Mouse (Mus musculus) right cerebral cortex, adult 18-20 months (tissue): ENCODE measurements around the gene Ccdc38.
"Not testable (repeated sequence)": the region's sequence is repeated elsewhere in the genome, so short reads cannot be mapped to it uniquely, and the experiment has no call there.

Experiments
- DNase-seq: peaks from one replicate; pipeline ENCODE4 v3.0.0; 2022; ENCODE audit warnings: mixed read lengths

Gene Ccdc38

DNA sequence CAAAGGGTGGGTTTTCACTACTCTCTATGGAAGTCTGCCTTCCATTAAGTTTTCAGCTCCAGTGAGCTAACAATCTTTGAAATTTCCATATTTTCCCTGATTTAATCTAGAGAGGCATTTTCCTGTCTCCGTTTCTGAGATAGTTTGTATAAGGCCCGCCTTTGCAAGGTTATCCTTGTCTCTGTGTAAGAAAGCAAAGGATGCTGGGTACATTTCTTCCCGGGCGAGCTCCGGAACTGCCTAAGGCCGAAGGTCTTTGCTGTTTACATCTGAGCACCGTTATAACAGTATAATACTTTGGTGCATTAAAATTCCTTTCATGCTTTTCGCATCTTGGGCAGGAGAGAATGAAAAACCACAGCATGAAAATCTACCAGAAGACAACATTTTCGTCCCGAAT, 9.4 kb downstream of the Ccdc38 start:
- DNase-seq = no peak

DNA sequence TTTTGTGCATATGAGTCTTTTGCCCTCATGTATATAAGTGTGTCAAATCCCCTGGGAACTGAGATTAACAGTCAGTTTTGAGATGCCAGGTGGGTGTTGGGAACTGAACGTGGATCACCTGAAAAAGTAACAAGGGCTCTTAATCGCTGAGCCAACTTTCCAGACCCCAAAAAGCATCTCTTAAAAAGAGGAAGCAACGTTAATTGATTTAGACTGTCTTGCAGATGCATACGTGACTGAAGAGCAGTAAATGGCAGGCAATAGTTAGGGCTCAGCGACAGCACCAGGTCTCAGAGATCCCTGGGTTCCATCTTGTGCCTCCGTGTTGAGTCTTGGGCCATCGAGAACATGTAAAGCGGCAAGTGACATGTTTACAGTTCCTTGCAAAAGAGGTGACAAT, 12.2 kb downstream of the Ccdc38 start:
- DNase-seq = no peak

DNA sequence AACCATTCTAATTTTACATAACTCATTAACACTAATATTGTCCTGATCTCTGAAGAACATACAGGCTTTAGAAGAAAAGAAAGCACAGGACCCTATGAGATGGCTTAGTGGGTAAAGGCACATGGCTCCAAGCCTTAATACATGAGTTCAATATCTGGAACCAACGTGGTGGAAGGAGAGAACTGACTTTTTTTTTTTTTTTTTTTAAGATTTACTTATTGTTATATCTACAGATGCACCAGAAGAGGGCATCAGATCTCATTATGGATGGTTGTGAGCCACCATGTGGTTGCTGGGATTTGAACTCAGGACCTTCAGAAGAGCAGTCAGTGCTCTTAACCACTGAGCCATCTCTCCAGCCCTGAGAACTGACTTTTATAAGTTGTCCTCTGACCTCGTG, 17.5 kb downstream of the Ccdc38 start:
- DNase-seq = not testable (repeated sequence)

DNA sequence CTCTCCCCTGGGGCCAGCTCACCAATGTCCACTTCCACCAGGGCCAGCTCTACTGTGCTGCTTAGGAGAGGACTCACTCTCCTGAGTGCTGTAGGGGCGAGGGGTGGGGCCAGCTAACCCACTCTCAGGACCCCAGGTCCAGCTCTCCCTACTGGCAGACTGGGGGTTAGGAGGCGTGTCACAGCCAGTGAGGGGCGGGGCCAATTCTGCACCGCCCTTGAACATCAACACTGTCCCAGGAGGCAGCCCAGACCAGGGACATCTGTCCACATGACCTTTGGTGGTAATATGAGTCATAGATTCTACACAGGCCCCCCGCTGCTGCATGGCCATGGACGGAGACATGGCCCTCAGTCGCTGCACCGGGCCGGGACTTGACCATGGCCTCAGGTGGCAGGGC, 19.4 kb downstream of the Ccdc38 start:
- no peak for DNase-seq

DNA sequence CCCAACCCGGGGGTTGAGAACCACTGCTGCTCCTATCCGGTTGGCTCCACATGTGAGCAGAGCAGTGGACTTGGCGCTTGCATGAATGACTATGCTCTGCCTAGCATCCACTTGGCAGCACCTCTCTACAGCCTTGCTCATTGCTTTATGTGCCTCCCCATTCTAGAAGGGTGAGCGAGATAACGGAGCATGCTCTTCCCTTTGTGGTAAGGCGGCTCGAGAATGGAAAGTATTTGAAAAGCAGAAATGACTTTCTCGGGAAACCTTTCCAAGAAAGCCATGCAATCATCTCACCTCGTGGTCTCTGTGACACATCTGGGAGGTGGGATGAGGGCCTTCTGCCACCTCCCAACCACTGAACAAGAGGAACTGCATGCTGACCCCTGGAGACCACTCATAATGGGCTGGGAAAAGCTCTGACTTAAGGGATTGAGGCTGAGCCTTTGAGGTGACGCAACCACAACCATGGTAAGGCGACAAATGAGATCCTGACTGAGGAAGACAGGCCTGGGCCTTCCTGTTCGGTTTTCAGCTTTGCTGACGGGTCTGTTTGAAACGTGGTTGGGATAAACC, 24.2 kb downstream of the Ccdc38 start:
- DNase-seq = no peak

DNA sequence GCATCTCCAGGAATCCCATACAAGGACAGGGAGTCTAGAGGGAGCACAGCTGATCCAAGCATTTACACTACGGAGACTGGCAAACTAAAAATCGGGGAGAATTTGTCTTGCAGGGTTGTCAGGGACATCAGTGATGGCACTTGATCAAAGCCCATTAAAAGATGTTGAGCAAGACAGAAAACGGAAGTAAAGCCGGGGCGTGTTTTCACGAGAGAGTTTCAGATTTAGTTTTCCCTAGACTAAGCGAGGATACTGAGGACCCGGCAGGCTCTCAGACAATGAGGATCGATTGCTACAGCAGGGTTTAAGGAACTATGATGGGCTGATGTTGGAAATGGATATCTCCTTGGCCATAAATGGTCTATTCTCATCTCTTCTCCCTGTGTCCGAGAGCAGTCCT, 26.6 kb downstream of the Ccdc38 start:
- no peak for DNase-seq

DNA sequence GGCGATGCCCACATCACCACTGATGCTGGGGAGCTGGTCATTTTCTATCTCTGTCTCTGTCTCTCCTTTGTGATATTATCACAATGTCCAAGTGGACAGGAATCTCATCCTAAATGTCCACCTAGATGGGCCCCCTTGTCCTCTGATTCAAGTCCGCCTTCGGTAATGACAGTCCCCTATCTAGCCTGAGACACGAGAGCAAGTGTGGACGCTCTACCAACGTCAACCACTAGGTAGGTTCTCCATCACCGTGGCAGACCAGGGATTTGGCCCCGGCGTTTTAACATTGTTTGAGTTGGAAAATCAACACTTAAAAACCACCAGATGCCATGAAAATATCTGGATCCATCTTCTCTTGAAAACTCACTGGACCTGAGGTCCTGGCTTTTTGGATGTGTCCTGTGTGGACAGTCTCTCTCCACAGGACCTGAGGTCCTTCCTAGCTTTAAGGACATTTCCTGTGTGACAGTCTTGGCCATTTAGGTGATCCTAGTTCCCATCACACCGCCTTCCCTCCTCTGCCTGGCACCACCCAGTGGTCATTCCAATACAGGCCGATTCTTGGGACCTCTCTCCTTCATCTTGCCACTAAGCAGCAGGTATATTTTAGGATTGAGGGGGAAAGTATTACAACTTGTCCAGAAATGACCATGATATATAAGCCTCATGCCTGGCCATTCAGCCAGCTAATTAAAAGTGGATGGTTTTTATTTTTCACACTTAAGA, 27.6 kb downstream of the Ccdc38 start:
- DNase-seq = no peak

DNA sequence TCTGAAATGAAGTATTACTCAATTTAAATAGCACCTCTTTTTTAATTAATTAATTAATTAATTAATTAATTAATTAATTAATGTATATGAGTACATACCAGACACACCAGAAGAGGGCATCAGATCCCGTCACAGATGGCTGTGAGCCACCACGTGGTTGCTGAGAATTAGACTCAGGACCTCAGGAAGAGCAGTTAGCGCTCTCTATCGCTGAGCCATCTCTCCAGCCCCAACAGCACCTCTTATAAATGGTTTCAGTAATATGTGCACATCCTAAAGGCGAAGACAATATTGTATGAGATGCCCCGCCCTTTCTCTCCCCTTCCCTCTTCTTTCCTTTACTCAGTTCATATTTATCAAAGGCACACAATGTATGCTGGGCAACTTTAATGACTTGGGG, 28.2 kb downstream of the Ccdc38 start:
- no peak for DNase-seq

DNA sequence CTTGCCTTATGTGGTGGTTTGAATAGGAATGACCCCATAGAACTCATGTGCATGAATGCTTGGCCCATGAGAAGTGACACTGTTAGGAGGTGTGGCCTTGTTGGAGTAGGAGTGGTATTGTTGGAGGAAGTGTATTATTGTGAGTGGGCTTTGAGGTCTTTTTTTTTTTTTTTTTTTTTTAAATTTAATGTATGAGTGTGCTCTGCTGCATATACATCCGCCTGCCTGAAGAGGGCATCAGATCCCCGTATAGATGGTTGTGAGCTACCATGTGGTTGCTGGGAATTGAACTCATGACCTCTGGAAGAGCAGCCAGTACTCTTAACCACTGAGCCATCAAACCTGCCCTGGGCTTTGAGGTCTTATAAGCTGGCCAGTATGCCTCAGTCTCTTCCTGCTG, 31.8 kb downstream of the Ccdc38 start:
- DNase-seq = no peak

DNA sequence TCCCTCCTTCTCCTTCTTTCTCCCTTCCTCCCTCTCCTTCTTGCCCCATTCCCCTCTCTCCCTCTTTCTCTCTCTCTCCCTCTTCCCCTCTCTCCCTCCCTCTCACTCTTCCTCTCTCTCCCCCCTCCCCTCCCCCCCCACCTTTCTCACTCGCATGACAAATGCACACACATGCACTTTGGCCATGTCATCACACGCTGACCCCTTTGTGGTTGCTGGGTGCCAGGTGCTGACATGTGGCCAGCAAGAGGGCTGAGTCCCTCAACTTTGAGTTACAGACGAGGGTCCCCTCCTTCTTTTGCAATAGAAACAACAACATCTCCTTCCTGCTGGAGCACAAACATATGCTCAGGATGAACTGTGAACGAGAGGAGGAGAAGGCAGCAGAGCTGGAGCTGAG, 34.5 kb downstream of the Ccdc38 start:
- DNase-seq = no peak

DNA sequence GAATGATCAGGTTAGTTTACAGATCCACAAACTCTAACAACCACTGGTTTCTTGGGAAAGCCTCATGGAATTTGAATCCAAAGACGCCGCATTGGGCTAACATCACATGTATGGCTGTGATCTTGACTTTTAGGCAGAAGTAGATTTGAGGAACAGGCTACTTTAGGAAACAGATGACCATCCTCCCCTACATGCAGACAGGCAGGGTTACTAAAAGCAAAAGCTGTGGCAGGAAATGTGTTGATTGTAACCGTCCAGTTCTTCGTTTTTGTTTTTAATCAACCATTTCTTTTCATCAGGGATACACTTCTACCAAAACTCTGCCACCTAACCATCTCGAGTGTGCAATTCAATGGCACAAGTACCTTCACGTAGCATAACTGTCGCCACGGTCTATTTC, 35.5 kb downstream of the Ccdc38 start:
- no peak for DNase-seq

DNA sequence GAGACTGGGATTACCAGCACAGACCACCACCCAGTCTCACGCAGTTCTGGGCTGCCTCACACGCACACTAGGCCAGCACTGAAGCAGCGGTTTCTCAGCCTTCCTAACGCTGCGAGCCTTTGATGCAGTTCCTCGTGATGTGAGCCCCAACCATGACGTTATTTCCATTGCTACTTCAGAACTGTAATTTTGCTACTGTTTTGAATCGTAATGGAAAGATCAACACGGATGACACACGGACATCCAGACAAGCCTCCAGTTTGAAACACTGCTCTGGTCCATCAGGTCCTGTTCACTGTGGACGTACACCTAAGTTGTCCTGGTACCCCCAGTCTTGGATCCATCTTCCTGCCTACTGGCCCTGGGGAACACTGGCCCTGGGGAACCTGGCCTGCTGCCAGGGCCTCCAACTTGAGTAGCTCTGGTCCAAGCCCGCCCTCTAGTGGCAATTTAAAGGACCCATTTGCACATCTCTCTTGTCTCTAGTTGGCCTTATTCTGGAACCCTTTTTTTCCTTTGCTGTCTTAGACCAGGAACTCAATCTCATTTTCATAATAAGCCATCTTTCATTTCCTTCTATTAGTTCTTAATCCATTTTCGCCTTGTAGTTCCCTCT, 36.9 kb downstream of the Ccdc38 start:
- peak; percentile 81 for DNase-seq

DNA sequence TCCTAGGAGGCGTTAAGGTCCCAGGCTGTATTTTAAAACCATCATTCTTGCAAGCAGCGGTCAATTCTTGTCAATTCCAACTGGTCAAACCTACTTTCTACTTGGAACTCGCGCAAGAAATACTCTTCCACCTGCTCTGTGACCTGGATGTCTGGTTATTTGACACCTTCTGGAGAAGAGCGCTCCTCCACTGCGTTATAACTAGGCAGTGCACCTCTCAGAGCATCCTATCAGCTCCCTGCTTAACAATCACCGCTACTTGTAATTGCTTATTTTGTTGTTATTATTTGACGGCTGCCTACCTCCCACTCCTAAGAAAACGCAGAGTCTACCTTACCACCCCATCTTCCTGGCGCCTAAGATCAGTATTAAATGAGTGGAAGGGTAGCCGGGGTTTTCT, 48.4 kb downstream of the Ccdc38 start:
- no peak for DNase-seq

DNA sequence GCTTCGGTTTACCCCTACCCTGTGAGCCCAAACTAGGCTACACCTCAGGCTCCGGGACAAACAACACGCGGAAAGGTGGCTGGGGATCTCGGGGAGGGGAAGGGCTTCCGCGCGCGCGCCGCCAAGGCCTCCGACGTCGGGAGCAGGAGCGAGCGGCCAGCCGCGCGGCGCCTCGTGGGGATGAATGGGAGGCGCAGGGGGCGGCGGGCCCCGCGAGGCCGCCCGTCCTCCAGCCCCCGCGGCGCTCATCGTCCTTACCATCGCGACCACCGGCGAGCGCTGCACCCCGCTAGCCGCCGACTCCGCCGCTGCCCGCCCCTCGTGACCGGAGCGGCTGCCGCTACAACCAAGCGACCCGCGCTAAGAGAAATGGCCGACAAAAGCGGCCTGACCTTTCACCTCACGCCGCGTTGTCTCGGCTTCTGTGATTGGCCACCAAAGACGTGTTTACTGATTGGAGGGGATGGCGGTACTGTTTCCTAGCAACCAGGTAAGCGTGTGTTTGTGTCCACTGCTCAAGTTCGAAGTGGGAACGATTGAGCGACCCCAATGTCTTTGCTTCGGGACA, 48.9 kb downstream of the Ccdc38 start, which contains the start of gene Snrpf:
Gene Snrpf (minus strand): TSS at position 426 of the 568 bp plus-strand sequence.
- DNase-seq = peak; percentile 92

DNA sequence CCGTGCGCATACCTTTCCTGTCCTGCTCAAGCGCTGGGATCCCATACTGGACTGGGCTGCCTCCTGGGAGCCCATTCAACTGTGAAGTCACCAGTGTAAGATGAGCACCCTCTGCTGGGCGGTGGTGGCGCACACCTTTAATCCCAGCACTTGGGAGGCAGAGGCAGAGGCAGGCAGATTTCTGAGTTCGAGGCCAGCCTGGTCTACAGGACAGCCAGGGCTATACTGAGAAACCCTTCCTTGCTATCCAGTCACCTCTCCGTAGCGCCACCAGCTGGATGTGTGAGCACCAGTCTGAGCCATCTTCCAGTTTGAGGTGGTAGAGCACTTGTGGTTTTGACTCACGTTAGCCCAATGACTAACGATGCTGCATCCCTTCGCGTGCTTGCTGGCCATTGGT, 52.0 kb downstream of the Ccdc38 start:
- DNase-seq = no peak

DNA sequence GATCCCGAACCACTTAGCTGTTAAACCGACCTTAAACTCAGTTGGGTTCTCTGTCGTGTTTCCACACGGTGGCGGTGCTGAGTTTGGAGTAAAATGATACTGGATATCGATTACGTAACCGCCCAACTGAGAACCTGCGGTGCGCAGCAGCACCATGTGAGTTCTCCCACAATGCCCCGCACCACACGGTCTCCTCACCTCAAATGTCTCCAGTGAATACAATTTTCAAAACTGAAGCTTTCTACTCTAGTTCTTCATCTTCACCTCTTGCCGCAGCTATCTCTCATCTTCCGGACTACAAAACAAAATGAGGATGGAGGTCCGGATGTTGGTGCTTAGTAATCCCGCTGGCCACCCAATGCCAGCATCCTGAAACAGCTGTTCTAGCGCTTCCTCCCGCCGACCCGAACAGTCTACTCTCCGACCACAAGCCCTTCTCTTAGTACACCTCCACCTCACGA, 53.6 kb downstream of the Ccdc38 start:
- DNase-seq = peak; percentile 90

DNA sequence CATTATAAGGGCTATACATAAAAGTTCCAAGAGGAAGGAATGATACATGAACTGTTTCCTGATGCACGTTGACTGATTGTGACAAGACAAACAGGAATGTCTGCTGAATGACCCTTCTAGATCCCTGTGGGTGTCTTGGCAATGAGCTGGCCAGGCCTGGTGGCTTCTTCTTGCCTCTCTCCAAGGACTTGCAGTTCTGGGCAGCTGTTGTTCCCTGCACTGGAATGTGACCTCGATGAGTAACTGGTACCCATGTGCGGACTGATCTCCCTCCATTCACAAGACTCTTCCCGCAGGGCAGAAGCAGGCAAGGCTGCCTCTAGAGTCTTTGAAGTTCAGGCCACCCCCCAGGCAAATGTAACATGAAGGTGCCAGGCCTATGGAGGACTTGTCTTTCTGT, 55.4 kb downstream of the Ccdc38 start:
- no peak for DNase-seq

DNA sequence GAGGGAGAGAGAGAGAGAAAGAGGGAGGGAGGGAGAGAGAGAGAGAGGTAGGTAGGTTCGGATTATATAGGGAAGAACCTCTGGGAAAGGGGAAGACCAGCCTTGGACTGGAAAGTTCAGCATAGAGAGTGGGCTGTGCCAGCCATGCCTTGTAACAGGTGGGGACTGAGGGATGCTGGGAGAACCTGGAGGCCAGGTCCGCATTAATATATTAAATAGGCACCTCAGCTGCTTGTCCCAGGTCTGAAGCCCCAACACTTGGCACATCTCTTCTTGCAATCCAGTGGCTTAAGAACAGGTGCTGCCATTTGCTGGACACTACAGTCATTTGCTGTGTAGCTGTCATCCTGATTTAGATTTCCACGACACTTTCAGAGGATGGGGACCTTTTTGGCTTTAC, 56.2 kb downstream of the Ccdc38 start:
- DNase-seq = no peak

DNA sequence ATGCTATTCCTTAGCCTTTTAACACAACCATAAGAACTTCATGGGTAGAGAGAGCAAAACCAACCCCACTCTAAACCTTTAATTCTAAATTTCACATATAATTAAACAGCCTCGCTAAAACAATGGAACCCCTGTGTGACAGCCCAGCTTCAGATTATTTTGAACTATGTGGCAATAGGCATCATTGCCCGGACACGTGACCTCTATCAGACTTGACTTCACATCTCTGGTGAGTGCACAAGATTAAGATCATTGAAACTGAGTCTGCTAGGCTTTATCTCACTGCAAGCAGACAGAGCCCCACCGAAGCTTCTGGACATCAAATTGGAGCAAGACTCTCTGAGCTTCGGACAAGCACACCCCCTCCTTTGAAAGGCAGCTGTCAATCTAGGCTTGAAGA, 61.9 kb downstream of the Ccdc38 start:
- DNase-seq = no peak

DNA sequence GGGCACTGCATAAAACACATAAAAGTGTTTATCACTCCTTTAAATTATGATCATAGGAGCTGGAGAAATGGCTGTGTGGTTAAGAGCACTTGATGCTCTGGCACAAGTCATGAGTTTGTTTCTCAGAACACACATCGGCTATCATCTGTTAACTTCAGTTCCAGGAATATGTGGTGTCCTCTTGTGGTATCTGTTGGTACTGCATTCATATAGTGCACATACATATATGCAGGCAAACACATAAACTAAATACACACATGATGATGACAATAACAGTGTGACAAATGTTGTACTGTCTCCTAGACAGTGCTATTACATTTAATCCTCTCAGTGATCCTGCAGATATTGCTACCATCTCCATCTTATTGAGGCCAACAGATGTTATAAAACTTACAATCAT, 62.8 kb downstream of the Ccdc38 start:
- DNase-seq = no peak

DNA sequence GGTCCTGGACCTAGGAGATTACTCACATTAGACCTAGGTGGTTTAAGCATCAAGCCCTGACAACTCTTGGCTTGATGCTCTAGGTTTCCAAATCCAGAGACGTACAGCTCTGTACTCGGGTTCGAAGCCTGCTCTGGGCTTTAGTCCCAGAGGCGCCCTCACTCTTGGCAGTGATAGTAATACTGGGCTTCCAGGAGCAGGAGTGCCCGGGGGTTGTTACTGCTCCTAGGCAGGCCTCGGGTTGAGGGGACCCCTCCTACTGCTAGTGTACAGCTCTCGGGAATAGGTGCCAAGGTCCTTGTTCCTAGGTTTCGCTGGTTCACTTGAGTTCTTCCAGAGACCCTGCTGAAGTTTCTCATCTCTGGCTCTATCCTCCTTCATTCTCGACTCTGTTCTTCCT, 65.9 kb downstream of the Ccdc38 start:
- no peak for DNase-seq

DNA sequence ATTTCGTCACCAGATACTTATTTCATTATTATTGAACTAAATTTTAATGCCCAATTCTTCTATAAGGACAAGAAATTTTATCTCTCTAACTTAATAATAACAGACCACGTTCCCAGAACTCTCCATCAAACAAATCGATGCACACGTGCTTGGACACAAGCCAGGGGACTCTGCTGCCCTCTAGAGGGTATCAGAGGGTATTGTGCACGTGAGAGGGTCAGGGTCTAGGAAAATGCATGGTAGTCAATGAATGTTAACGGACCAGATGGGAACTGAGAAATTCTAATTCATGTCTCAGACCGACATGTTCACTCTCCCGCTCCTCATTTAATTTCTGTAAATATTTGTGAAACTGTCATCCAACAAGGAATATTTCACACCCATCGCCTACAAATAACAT, 67.6 kb downstream of the Ccdc38 start:
- no peak for DNase-seq

DNA sequence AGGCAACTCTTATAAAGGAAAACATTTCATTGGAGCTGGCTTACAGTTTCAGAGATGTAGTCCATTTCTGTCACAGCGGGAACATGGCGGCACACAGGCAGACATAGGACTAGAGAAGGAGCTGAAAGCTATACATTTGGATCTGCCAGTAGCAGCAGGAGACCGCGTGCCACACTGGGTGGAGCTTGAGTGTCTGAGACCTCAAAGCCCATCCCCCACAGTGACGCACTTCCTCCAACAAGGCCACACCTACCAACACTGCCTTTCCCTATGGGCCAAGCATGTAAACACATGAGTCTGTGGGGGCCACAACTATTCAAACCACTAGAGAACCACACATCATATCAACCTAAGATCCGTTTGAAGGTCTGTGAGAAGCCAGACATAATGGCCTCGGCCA, 68.8 kb downstream of the Ccdc38 start:
- DNase-seq = no peak

DNA sequence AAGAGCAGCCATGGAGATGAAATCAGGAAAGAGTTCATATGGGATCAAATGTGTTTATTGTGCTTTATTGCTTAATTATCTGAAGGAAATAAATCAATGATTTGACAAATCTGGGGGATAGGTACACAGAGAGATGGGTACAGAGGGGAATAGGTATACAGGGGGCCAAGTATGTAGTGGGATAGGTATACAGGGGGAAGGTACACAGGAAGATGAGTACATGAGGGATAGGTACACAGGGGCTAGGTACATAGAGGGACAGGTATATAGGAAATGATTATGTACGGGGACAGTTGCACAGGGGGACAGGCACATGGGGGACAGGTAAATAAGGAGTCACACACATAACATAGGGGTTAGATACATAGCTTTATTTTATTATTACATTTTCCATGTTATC, 70.5 kb downstream of the Ccdc38 start:
- DNase-seq = no peak
